Mouse (Mus musculus): ENCODE results near the gene Kcnk5.

GRCm38 (mm10) chr14:20174696-20175095 is 6.9 kb downstream of the Kcnk5 start:
- TF ChIP-seq USF2 (conservative IDR thresholded peaks at IDR 0.05; ENCODE audit: low read depth, low read length), result peak; percentile 21; the same call in 1 of the 2 replicates
- no peak for TF ChIP-seq EP300 (IDR thresholded peaks at IDR 0.05; ENCODE audit: low read length)
- no peak for TF ChIP-seq SMC3 (IDR thresholded peaks at IDR 0.05; ENCODE audit: low read depth, low read length)
- TF ChIP-seq CTCF (conservative IDR thresholded peaks at IDR 0.05 in 1 of 2, IDR thresholded peaks at IDR 0.05 in 1 of 2; ENCODE audit: low read depth in 2 of 2, low read length in 2 of 2), result no peak
- TF ChIP-seq POLR2A (IDR thresholded peaks at IDR 0.05; ENCODE audit: low read depth, low read length), result no peak
- no peak for TF ChIP-seq POLR2AphosphoS2 (IDR thresholded peaks at IDR 0.05; ENCODE audit: low read depth, low read length)
- TF ChIP-seq SIN3A (IDR thresholded peaks at IDR 0.05; ENCODE audit: low read length), result no peak
- TF ChIP-seq USF1 (IDR thresholded peaks at IDR 0.05; ENCODE audit: low read depth, low read length), result peak; percentile 54
- TF ChIP-seq ETS1 (conservative IDR thresholded peaks at IDR 0.05; ENCODE audit: low read depth, low read length), result no peak

All from CH12.LX (cell line).